Mouse (Mus musculus): Measurements from ENCODE around the gene Raet1e. TPM values are rescaled to one million over a fixed set of nuclear protein-coding genes. Genes with fewer than 3 reads are reported as not detected.
"Not testable (repeated sequence)": the region's sequence is repeated elsewhere in the genome, so short reads cannot be mapped to it uniquely, and the experiment has no call there.

The Raet1e gene
- total RNA-seq, 2 experiments from 2014 or later: not detected

- peak; percentile 79 to 87 for DNase-seq
- intact Hi-C loops (cut with DNase I): loop anchor here (2.0 kb wide), 1 partner anchor 23 kb away; no protein-coding TSS in a partner anchor
Observed at GRCm38 (mm10) chr10:22163705-22164583, 5.6 kb downstream of the Raet1e start.

GRCm38 (mm10) chr10:22165328-22166003 is 7.1 kb downstream of the Raet1e start:
- DNase-seq; intact Hi-C loops (cut with DNase I): not testable (repeated sequence)

GRCm38 (mm10) chr10:22166025-22166424 is 7.7 kb downstream of the Raet1e start:
- intact Hi-C loops (cut with DNase I); DNase-seq: not testable (repeated sequence)

- intact Hi-C loops (cut with DNase I); DNase-seq: not testable (repeated sequence)
Observed at GRCm38 (mm10) chr10:22167061-22167460, 8.7 kb downstream of the Raet1e start.

- intact Hi-C loops (cut with DNase I); DNase-seq: not testable (repeated sequence)
Observed at GRCm38 (mm10) chr10:22169116-22169515, 10.7 kb downstream of the Raet1e start.

- intact Hi-C loops (cut with DNase I): not testable (repeated sequence)
Observed at GRCm38 (mm10) chr10:22172431-22173334, 14.3 kb downstream of the Raet1e start.

GRCm38 (mm10) chr10:22173335-22174189 is 15.2 kb downstream of the Raet1e start:
- intact Hi-C loops (cut with DNase I); DNase-seq: not testable (repeated sequence)

More at GRCm38 (mm10) chr10:22172431-22173334, 14.3 kb downstream of the Raet1e start:
- not testable (repeated sequence) for DNase-seq

GRCm38 (mm10) chr10:22174190-22174487 is 15.8 kb downstream of the Raet1e start:
- intact Hi-C loops (cut with DNase I); DNase-seq: not testable (repeated sequence)

- intact Hi-C loops (cut with DNase I); DNase-seq: not testable (repeated sequence)
Observed at GRCm38 (mm10) chr10:22176515-22176914, 18.1 kb downstream of the Raet1e start.

- intact Hi-C loops (cut with DNase I); DNase-seq: not testable (repeated sequence)
Observed at GRCm38 (mm10) chr10:22191035-22191434, 32.7 kb downstream of the Raet1e start.

GRCm38 (mm10) chr10:22201352-22201751 is 43.0 kb downstream of the Raet1e start:
- intact Hi-C loops (cut with DNase I); DNase-seq: not testable (repeated sequence)

GRCm38 (mm10) chr10:22202784-22203583 is 44.6 kb downstream of the Raet1e start:
- intact Hi-C loops (cut with DNase I); DNase-seq: not testable (repeated sequence)

GRCm38 (mm10) chr10:22206443-22206842 is 48.1 kb downstream of the Raet1e start:
- DNase-seq; intact Hi-C loops (cut with DNase I): not testable (repeated sequence)

GRCm38 (mm10) chr10:22212012-22212696 is 53.8 kb downstream of the Raet1e start:
- intact Hi-C loops (cut with DNase I): not testable (repeated sequence)

GRCm38 (mm10) chr10:22223474-22224349 is 65.3 kb downstream of the Raet1e start:
- DNase-seq: peak; percentile 3 to 7
- intact Hi-C loops (cut with DNase I): not testable (repeated sequence)

More at GRCm38 (mm10) chr10:22212012-22212696, 53.8 kb downstream of the Raet1e start:
- peak; percentile 32 to 57 for DNase-seq

- no peak for DNase-seq
- intact Hi-C loops (cut with DNase I): no loop called here
Observed at GRCm38 (mm10) chr10:22265060-22265459, 106.7 kb downstream of the Raet1e start.

All from heart, postnatal 36 days (tissue).